Mouse (Mus musculus) thymus, postnatal 14 days (tissue): ENCODE results near the gene Pou2f2.

Experiments used
- DNase-seq: peaks from one replicate; pipeline ENCODE4 v3.0.0; 2021

The Pou2f2 gene

DNA sequence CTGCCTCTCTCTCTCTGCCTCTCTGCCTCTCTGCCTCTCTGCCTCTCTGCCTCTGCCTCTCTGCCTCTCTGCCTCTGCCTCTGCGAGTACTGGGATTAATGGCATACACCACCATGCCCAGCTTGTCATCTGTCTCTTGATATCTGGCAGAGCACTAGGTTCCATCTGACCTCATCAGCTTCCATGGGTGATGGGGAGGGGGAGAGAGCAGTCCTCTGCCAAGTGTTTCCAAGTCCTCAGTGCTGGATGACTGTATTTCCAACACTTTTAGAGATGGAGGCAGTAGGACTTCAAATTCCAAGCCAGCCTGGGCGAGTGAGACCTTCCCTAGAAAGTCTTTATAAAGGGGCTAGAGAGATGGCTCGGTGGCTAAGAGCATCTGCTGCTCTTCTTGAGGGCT lies 42.0 kb downstream of the Pou2f2 start:
- DNase-seq, result no peak

DNA sequence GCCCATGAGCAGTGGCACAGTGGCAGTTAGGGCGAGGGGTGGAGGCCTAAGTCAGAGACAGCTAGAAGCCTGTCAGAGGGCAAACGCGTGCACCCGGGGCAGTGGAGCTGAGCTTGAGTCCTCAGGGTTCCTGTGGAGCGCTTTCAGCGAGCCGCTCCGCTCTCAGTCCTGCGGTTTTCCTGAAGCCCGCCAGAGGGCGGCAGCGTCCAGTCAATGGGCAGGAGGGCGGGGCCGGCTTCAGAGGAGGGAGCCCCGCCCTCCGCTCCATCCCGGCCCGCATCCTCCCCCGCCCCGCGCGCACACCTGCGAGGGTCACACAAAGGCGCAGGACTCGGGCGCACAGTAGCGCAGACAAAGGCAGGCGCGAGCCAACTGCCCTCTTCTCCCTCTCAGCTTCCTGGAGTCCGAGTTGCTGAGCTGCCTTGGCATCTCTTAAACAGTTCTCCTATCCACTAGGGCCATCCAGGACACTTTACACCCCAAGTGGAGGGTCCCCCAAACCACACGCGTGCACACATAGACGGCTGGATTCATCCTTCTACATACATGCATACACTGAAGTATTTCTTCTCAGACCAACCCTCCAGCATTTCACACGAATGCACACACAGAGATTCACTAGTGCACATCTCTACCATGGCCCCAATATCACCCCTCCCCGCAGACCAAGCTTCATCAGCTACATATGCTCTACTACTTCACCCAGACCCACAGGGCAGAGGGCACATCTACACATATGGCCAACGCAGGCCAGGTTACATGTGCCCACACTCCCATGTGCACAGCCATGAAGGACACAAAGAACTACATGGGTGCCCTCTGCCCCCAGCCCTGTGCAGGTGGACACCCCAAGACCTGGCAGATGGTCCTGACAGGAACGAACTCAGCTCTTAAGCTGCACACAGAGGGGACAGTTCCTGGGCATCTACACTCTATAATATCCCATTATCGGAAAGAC lies 46.2 kb downstream of the Pou2f2 start:
- DNase-seq, result peak; percentile 92

DNA sequence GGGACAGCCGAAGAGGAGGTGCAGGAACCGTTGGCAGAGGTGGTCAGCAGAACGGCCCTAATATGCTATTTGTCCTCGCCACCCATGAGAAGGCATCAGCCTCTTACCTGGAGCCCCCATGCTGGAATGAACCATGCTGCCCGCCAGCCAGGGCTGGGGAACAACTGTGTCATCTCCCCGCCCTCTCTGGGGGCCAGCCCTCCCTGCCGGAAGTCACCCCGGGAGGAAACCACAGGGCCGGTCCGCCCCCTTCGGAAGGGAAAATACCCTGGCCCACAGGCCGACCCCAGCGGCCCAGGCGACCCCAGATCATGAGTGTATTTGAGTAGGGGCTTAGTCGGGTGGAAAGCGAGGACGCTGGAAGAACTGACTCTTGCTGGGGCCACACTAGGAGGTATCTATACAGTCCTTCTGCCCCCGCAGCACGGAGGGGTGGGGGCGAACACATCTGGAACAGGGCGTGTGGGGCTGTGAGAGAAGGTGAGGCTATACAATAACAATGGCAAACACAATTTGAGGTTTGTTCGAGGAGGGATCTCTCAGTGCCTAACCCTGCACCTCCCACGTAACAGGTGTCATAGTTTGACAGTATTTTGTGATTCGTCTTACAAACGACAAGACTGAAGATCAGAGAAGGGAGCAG lies 47.1 kb downstream of the Pou2f2 start:
- DNase-seq, result peak; percentile 88

DNA sequence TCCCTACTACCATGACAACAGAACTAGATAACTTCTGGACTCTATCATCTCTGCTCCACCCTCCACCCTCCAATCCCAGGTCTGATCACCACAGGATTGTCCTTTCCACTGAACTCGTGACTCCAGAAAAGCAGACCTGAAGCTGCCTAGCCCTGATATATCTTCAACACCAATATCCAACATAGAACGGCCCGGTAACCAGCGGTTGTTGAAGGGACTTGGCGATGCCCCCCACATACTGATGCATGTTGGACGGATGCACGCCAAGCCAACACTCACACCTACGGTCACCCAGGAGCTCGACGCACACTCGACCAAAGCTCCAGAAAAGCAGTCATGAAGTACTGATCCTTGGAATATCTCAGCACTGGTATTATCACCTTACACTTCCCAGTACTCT lies 48.3 kb downstream of the Pou2f2 start:
- DNase-seq, result no peak

DNA sequence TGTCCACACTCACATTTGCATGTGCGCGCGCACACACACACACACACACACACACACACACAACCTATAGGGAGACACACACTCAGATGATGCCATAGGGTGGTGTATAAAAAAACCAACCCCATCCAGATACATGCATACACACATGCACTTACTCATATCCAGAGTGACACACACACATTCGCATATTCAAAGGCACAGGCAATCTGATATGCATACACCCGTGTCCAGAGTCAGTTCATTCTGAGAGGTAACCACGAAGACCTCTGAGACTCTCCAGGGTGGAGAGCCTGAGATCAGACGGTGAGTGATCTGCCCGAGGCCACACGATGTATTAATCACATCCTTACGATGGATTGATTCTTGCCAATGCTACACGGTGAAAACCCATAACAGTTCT lies 49.0 kb downstream of the Pou2f2 start:
- DNase-seq, result no peak

DNA sequence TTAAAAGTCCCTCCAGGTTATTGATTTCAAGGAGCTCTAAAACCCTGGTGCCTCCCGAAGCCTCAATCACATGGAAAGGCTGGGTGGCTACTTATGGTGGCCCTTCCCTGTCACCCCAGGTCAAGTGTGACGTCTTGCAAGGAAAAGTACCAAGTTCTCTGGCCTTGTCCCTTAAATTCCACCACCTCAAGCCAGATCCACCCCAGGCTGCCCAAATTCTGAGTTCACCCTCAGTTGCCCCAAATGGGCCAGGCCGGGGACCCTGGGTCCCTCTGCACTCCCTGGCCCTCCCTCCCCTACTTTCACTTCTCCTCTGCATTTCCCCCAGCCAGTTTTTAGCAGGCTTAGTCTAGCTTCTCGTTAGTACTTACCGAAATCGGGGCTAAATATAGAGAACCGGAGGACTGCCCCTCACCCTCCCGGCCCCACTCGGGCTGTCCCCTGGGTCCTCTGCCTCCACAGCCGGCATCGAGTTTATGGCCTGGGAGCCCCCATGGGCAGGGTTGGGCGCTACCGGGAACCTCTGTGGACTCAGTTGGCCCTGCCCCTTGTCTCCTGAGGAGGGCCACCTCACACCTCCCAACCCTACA lies 50.0 kb downstream of the Pou2f2 start:
- DNase-seq, result no peak

DNA sequence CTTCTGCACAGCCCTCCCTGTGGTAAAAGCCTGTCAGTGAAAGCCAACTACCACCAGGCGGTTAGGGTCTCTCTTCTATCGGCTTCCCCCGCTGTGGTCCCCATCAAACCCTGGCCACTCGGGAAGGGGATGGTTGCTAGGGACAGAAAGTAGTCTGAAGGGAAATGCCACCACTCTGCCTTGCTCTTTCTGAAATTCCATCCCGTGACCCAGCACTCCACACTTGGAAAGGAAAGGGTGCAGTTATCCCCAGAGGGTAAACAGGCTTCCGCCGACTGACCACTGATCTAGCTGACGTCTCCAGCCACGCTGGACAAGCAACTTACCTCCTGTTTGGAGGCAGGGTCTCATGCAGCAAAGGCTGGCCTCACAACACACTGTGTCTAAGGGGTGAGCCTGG lies 51.6 kb downstream of the Pou2f2 start:
- no peak for DNase-seq

DNA sequence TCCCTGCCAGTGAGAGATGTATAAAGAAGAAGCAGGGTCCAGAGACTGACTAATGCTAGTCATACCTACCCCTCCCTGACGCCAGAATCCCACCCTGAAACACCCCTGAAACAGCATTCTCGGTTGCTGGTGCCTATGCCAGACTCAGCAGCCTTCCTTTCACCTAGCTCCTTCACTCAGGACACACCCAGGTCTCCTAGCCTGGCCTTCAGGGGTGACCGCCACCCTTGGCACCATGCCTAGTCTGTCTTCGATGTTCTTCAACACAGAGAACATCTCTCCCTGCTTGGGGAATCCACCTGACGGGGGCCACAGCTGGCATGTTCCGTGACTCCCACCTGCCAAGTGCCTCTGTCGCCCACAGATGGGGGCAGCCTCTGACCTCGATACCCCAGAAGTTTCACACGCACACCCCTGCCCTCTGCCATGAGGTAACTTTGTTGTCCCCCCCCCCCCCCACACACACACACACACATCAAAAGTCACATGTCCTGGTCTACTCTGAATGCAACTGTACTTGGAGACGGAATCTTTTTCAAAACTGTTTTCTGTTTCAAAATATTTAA lies 53.7 kb downstream of the Pou2f2 start:
- no peak for DNase-seq

DNA sequence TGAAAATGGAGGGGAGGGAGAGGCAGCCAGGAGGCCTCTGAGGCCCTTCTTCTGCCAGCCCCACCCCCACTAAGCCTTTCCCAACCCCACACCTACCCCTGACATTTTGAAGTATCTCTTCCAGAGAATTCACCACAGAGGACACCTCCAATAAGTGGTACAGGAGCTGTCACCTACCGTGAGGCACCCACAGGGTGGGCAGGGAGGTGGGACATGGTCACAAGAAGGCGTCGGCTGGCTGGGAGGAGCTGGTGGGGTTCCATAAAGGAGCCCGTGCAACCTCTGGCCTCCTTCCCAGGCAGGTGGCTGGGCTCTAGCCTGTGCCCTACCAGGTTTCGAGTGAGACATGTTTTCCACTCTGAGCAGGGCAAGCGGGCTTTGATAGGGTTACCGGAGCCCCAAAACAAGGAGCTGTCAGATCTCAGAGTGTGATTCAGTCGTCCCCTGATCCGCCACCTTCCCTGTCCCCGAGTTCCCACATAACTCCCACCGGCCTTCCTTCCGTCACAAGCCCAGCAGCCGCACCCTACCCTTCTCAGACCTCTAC lies 58.2 kb downstream of the Pou2f2 start:
- DNase-seq, result no peak

DNA sequence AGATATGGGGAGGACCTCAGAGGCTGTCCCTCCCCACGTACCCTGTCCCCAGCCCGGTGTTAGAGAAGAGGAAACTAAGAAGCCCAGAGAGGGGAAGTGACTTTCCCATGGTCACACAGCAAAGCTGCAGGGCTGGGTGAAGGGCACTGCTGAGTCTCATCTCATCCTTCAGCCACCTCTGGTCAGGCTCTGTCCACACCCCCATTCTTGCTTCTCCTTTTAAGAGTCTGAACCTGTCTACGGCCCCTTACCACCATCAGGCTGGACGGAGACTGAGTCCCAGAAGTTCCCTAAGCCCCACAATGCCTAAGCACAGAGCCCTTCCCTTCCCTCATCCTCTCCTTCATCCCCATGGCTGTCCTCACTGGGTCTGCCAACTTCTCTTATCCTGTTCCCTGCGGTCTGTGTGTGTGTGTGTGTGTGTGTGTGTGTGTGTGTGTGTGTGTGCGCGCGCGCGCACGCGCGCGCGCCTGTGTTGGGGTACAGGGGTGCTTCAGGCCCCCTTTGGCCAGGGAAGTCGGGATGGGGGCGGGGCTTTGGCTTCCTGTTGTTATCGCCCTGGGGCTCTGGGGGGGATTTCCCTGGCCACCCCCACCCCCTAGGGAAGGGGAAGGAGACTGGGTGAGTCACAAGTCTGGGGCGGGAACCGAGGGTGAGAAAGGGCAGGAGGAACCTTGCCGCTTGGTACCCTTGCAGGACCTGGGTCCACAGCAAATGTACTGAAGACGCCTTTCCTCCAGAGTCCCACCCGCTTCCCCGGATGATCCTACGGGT lies 59.3 kb downstream of the Pou2f2 start:
- DNase-seq, result peak; percentile 59

DNA sequence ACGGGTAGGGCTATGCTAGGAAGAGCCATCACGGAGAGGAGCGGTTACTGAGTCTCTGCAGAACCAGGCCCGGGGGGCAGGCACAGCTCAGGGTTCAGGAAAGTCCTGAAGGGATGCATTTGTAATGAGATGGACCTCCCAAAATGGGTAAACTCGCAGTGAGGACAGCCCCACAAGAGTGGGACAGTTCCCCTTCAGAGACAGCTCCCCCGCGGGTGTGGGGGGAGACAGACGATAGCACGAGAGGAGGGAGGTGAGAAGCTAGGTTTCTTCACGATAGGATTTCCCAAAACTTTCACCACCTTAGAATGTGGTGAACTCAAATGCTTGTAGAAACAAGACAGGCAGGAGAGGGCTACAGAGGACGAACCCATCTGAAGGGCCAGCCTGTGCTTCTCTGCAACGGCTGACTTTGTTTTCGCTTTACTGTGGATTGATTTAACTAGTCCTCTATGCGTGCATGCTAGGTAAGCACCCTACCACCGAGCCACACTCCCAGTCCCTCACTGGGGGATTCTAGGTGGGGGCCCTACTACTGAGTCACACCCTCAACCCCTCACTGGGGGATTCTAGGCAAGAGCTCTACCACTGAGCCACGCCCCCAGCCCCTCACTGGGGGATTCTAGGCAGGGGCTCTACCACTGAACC lies 66.4 kb downstream of the Pou2f2 start:
- DNase-seq, result no peak

DNA sequence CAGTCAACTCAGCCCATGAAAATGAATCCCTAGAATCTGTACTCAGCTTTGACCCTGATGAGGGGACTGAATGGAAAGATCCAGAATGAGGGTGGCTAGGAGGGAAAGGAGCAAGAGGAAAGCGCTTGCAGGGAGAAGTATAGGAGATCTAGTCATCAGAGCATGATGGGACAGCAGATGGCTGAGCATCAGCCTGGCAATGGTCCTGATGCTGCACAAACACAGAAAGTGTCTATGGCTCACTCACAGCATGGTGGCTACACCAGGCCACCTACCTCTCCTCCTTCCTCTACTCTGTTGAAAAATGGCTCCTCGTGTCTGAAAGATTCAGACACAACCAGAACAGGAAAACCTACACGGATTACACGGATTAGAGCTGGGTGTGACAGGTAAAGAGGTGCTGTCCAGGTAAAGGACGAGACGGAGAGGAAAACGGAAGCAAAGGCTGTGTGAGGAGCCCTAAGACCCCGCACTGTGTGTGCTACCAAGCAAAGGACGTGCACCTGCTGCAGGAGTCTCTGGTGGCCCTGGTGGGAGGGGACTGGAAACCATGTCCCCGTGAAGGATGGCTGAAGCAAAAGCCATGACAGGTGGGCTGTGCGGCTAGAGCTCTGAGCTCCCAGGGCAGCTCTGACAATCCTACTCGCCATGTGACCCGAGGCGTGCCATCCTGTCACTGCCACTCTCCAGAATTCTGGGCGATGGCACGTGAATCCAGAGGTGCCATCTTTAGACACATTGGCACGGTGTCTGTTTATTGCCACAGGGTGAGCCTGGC lies 67.2 kb downstream of the Pou2f2 start:
- no peak for DNase-seq

DNA sequence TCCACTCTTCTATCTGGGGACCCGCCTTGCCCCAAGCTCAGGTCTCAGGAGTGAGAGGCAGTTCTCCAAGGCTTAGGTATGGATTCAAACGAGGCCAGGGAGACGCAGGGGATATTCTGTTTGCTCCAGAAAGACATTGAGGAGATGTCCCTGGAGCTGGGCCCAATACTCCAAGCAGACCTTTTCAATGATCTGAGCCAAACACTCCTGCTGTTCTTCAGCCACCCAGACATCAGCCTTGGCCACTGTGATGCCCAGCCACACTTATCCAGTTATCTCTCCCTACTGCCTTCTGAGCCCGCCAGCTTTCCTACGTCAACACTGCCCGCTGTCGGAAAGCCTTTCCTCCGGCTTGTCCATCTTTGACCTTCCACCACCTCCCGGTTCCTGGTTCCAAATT lies 69.2 kb downstream of the Pou2f2 start:
- no peak for DNase-seq

DNA sequence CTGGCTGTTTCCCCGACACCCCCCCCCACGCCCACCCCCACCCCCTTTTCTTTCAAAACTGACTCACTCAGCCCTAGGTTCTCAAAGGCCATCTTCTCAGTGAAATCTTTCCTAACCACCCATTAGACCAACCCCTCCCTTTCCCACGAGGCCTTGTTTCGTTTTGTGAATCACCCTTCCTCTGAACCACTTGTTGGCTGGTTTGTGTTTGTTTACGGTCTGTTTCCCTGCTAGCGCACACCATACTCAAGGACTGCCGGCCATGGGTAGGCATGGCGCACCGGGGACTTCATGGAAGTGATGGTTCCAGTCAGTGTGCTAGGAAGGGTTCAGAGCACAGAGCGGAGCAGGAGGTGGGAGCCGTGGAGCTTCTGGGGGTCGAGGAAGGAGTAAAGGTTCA lies 70.2 kb downstream of the Pou2f2 start:
- DNase-seq, result no peak

DNA sequence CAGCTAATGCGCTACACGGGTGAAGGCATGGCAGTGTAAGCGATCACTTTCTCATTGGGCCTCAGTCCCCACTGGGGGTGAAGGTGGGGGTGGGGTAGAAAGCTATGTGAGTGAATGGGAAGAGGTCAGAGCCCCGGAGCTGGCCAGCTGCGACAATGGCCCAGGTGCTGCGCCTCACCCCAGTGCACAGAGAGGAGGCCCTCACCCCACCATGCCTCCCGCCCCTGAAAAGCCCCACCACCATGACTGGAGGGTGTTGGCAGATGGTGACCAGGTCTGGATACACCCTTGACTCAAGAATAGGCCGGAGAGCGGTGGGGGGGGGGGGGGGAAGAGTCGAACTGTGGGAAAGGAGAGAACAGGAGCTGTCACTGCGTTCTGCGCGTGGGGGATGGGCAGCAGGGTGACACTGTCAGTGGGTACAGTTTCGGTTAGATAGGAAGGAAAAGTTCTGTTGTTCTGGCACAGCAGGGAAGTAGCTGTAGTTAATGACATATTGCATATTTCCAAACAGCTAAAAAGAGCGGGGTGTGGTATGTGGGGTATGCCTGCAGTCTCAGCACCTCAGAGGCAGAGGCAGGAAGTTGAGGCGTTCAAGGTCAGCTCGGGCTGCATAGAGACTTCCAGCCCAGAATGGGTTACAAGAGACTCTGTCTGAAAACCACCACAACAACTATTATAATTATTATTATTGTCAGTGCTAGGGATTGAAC lies 72.6 kb downstream of the Pou2f2 start:
- DNase-seq, result no peak

DNA sequence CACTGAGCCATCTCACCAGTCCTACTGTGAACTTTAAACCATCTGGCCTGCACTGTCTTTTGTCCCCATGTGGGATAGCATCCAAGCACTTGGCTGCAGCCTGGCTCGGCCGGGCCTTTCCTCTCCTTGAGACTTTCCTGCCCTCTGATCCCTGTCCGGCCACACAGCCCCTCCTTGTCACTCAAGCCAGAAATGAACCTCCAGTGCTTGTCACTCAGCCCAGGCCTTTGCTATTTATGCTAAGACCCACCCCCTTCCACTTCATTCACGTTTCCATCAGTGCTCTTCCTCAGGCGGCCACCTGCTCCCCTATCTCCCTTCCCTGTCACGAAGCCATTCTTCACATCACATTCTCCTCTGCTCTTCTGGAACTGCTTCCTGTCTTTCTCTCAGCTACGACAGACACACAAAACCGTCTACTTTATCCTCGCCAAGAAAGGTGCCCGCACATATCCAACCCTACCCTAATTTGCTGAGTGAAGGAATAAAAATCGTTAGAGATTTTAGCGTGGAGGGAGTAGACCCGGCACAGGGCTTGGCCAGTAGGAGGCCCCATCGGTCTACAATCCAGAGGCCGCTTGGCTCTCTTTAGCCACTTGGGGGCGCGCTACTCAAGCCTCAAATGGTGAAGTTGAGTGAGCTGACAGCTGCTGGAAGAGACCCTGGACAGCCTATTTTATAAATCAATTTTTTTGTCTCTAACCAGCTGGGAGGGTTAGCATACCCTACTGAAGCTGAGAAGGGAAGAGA lies 73.9 kb downstream of the Pou2f2 start:
- DNase-seq, result peak; percentile 87

DNA sequence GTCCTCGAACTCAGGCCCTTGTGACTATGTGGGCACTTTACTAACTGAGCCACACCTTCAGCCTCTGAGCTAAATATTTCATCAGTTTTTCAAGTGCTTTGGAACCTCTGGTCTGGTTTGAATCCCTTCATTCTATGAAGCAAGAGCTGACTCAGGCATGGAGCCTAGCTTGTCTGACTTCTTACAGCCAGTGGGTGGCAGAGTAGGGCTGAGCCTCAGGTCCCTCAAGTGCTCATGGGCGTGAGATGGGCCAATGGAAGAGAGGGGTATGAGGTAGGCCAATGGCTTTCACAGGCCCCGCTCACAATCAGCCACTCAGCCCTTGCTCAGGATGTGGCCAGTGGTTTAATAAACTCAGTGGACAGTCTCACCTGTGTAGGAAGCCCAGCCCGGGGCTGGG lies 79.9 kb downstream of the Pou2f2 start:
- no peak for DNase-seq

DNA sequence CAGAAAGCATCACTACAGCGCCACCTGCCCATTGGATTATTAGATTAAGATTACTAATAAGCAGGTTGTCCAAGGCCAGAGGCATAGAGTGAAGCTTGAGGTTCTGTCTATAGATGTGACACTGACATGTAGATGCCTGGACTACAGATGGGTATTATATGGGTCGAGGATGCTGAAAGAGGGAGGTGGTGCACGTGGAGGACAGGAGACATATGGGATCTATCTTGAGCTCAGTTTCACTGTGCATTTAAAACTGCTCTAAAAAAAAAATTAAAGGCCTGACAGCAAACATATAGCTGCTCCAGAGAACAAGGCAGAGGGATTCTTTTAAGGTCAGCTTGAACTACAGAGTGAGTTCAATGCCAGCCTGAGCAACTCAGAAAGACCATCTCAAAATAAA lies 81.4 kb downstream of the Pou2f2 start:
- DNase-seq, result no peak

DNA sequence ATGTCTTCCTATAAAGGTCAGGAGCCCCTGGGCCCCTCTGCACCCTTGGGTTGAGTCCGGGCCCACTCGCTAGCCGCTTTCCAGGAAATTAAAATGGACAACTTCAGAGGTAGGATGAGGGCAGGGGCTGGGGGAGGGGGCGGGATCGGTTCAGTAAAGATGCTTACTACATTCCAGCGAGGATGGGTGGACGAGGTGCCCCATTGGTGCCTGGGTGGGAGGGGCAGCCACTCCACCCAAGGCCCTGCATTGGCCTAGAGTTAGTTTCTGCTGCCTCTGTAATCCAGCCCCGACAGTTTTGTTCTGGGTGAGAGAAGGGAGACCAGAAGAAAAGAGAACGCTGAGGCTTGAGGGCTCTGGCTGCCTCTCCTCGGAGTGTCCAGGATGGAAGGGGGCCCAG lies 89.7 kb downstream of the Pou2f2 start:
- no peak for DNase-seq

DNA sequence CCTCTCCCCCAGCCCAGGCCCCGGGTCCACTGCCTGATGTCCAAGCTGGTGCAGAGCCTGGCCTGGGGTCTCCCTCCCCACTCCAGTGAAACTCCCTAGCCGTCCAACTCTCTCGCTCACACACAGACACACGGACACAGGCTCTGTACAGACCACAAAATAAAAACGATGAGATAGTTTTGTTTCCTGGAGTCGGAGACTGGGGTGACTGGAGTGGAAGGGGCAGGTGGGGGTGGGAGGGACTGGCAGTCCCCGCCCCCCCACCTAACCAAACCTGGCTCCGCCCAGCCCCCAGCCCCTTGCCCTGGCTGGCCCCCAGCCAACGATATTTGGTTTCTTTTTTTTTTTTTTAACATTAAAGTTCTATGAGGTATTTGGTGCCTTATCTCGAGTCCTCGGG lies 90.6 kb downstream of the Pou2f2 start:
- no peak for DNase-seq
